Mouse (Mus musculus) urinary bladder, adult 2 months (tissue): ENCODE results near the gene Cby1. TPM values are rescaled to one million over a fixed set of nuclear protein-coding genes. Genes with fewer than 3 reads are reported as not detected.

Source experiments
- DNase-seq: peaks from one replicate; pipeline ENCODE4 v3.0.0; 2022; ENCODE audit warnings: low spot score
- polyA plus RNA-seq: library from polyadenylated mRNA; depleted of rRNA; stranded (reverse); fragments of >200 nt; gene quantifications from 2 replicates; pipeline ENCODE4 v1.2.3, GENCODE M21; 2012; rRNA removed

Gene Cby1
- polyA plus RNA-seq, 1 experiment, result 14.8 TPM

GRCm38 (mm10) chr15:79706603-79707214 is 47.7 kb downstream of the Cby1 start:
- DNase-seq, result no peak

DNA sequence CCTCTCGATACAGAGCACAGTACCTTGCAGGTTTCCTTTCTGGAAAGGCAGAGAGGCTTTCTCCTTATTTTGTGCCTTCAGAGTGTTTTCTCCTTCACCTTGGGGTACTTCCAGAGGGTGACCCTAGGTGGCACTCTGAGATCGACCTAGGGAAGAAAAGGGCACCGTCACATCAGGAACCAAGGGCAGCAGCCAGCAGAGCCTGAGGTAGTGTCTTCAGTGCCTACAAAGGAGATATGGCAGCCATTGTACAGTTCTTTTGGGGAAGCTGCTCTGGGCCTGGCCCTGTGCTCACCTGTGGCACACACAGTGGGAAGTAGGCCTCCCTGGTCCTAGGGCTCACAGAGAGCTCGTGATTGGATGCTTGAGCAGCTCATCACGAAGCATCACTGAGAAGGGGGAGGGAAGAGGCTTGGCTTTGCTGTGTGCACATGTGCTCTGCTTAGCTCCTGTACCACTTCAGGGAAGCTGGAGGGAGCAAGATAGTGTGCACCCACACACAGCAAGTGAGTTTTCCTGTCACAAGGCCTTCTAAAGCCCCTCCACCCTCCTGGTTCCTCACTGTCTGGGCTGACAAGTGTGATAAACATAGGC is 49.3 kb downstream of the Cby1 start:
- no peak for DNase-seq

- no peak for DNase-seq
Measured at GRCm38 (mm10) chr15:79715646-79716045, 56.6 kb downstream of the Cby1 start.

GRCm38 (mm10) chr15:79716710-79717109 is 57.7 kb downstream of the Cby1 start:
- DNase-seq, result no peak

Other genes starting within 250 kb of the Cby1 start
- gene Csnk1e, start 203.6 kb upstream of the Cby1 start, polyA plus RNA-seq, result 76.7 and 90.3 TPM in 2 replicates
- gene Kcnj4, start 154.0 kb upstream of the Cby1 start, polyA plus RNA-seq, result 0.04 and 0.07 TPM in 2 replicates
- 48.5 and 54.9 TPM in 2 replicates for gene Kdelr3, start 142.8 kb upstream of the Cby1 start, polyA plus RNA-seq
- 363 and 536 TPM in 2 replicates for gene Ddx17, start 112.5 kb upstream of the Cby1 start, polyA plus RNA-seq
- gene Dmc1, start 54.1 kb upstream of the Cby1 start, polyA plus RNA-seq, result 1.2 and 1.9 TPM in 2 replicates
- gene Fam227a, start 243 bp upstream of the Cby1 start, polyA plus RNA-seq, result 3.3 and 3.4 TPM in 2 replicates
- 93.0 and 110 TPM in 2 replicates for gene Tomm22, start 11.7 kb downstream of the Cby1 start, polyA plus RNA-seq
- 30.1 and 34.1 TPM in 2 replicates for gene Josd1, start 28.7 kb downstream of the Cby1 start, polyA plus RNA-seq
- 20.0 and 32.1 TPM in 2 replicates for gene Gtpbp1, start 31.6 kb downstream of the Cby1 start, polyA plus RNA-seq
- gene Sun2, start 83.3 kb downstream of the Cby1 start, polyA plus RNA-seq, result 57.9 and 83.3 TPM in 2 replicates
- 40.5 and 45.8 TPM in 2 replicates for gene Dnal4, start 118.7 kb downstream of the Cby1 start, polyA plus RNA-seq
- 1.9 and 4.4 TPM in 2 replicates for gene Nptxr, start 145.6 kb downstream of the Cby1 start, polyA plus RNA-seq
- 0.47 and 0.87 TPM in 2 replicates for gene Npcd, start 175.0 kb downstream of the Cby1 start, polyA plus RNA-seq
- gene Cbx6, start 175.5 kb downstream of the Cby1 start, polyA plus RNA-seq, result 86.2 and 94.3 TPM in 2 replicates
- 59.2 and 62.1 TPM in 2 replicates for gene Apobec3, start 232.5 kb downstream of the Cby1 start, polyA plus RNA-seq